Mouse (Mus musculus): ENCODE data around the gene Ubr1. TPM values are rescaled to one million over a fixed set of nuclear protein-coding genes. Genes with fewer than 3 reads are reported as not detected.

Ubr1 gene
- polyA plus RNA-seq, 1 experiment from 2014 or later, result 23.4 TPM

DNA sequence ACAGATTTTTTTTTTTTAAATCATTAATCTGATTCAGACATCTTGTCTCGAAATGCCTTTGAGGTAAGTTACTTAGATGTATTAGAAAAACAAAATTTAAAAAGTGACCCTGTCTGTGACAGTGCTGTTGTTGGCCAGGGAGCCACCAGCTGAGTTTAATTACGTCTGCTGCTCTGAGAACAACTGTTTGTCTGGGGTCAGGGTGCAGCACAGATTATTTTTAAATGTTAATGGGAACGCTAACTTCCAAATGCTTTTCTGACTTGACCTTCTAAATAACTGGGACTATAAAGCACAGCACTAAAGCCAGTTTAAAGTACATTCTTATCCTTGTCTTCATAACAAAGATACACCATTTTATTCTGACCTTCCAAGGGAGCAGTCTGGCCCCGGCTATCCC is 61.0 kb downstream of the Ubr1 start:
- Histone ChIP-seq H3K4me1 (replicated peaks; ENCODE audit: control insufficient read depth, insufficient read depth, low read length) (no peaks in the 10 kb centered on the region), H3K9me3 (ENCODE audit: control insufficient read depth, low read length) (no peaks in the 10 kb centered on the region), H3K4me3 (ENCODE audit: low read depth, low read length) (no peak overlapping the region), H3K9ac (ENCODE audit: low read depth, low read length) (no peak overlapping the region), H3K4me2 (no peak overlapping the region), H3K27me3 (replicated peaks; ENCODE audit: control insufficient read depth, insufficient read depth, low read length) (no peaks in the 10 kb centered on the region), H3K36me3 (ENCODE audit: control insufficient read depth, insufficient read depth, low read length) (peaks cover 13% of the 10 kb centered on the region), H3K27ac (ENCODE audit: low read depth, low read length) (no peak overlapping the region)
- no peak for DNase-seq (ENCODE audit: low spot score)
- whole genome bisulfite sequencing, result 85% methylated on average over 4 of the region's 4 CpGs
- no peak for ATAC-seq (replicated peaks; ENCODE audit: low FRiP score)

GRCm38 (mm10) chr2:120896361-120896760 is 74.2 kb downstream of the Ubr1 start:
- Histone ChIP-seq H3K36me3 (ENCODE audit: control insufficient read depth, insufficient read depth, low read length) (peaks cover 24% of the 10 kb centered on the region), H3K9me3 (ENCODE audit: control insufficient read depth, low read length) (no peaks in the 10 kb centered on the region), H3K27me3 (replicated peaks; ENCODE audit: control insufficient read depth, insufficient read depth, low read length) (no peaks in the 10 kb centered on the region), H3K27ac (ENCODE audit: low read depth, low read length) (no peak overlapping the region), H3K9ac (ENCODE audit: low read depth, low read length) (no peak overlapping the region), H3K4me3 (ENCODE audit: low read depth, low read length) (no peak overlapping the region), H3K4me1 (replicated peaks; ENCODE audit: control insufficient read depth, insufficient read depth, low read length) (no peaks in the 10 kb centered on the region), H3K4me2 (no peak overlapping the region)
- WGBS, result 97% methylated on average over 3 of the region's 3 CpGs
- DNase-seq (ENCODE audit: low spot score) (no peak), ATAC-seq (replicated peaks; ENCODE audit: low FRiP score) (no peak)

GRCm38 (mm10) chr2:120887601-120888000 is 82.9 kb downstream of the Ubr1 start:
- DNase-seq (ENCODE audit: low spot score) (no peak), ATAC-seq (replicated peaks; ENCODE audit: low FRiP score) (no peak)
- Histone ChIP-seq H3K27me3 (replicated peaks; ENCODE audit: control insufficient read depth, insufficient read depth, low read length) (no peaks in the 10 kb centered on the region), H3K4me3 (ENCODE audit: low read depth, low read length) (no peak overlapping the region), H3K9me3 (ENCODE audit: control insufficient read depth, low read length) (no peaks in the 10 kb centered on the region), H3K36me3 (ENCODE audit: control insufficient read depth, insufficient read depth, low read length) (peaks cover 21% of the 10 kb centered on the region), H3K27ac (ENCODE audit: low read depth, low read length) (no peak overlapping the region), H3K4me2 (no peak overlapping the region), H3K4me1 (replicated peaks; ENCODE audit: control insufficient read depth, insufficient read depth, low read length) (no peaks in the 10 kb centered on the region), H3K9ac (ENCODE audit: low read depth, low read length) (no peak overlapping the region)
- 85% methylated on average over 5 of the region's 5 CpGs for WGBS

- Histone ChIP-seq H3K4me1 (replicated peaks; ENCODE audit: control insufficient read depth, insufficient read depth, low read length) (no peaks in the 10 kb centered on the region), H3K4me3 (ENCODE audit: low read depth, low read length) (no peak overlapping the region), H3K27me3 (replicated peaks; ENCODE audit: control insufficient read depth, insufficient read depth, low read length) (no peaks in the 10 kb centered on the region), H3K36me3 (ENCODE audit: control insufficient read depth, insufficient read depth, low read length) (peaks cover 19% of the 10 kb centered on the region; the same call in 1 of the 2 replicates), H3K27ac (ENCODE audit: low read depth, low read length) (no peak overlapping the region), H3K9ac (ENCODE audit: low read depth, low read length) (no peak overlapping the region), H3K4me2 (no peak overlapping the region), H3K9me3 (ENCODE audit: control insufficient read depth, low read length) (no peaks in the 10 kb centered on the region)
- WGBS, result 88% methylated on average over 2 of the region's 2 CpGs
- no peak for DNase-seq (ENCODE audit: low spot score)
- no peak for ATAC-seq (replicated peaks; ENCODE audit: low FRiP score)
These were observed 97.3 kb downstream of the Ubr1 start for GRCm38 (mm10) chr2:120873192-120873591.

GRCm38 (mm10) chr2:120871447-120872336 is 98.8 kb downstream of the Ubr1 start:
- Histone ChIP-seq H3K36me3 (ENCODE audit: control insufficient read depth, insufficient read depth, low read length) (peaks cover 19% of the 10 kb centered on the region; the same call in 1 of the 2 replicates), H3K9ac (ENCODE audit: low read depth, low read length) (no peak overlapping the region), H3K4me1 (replicated peaks; ENCODE audit: control insufficient read depth, insufficient read depth, low read length) (no peaks in the 10 kb centered on the region), H3K27me3 (replicated peaks; ENCODE audit: control insufficient read depth, insufficient read depth, low read length) (no peaks in the 10 kb centered on the region), H3K27ac (ENCODE audit: low read depth, low read length) (no peak overlapping the region), H3K4me2 (no peak overlapping the region), H3K4me3 (ENCODE audit: low read depth, low read length) (no peak overlapping the region), H3K9me3 (ENCODE audit: control insufficient read depth, low read length) (no peaks in the 10 kb centered on the region)
- ATAC-seq (replicated peaks; ENCODE audit: low FRiP score) (no peak), DNase-seq (ENCODE audit: low spot score) (no peak)
- WGBS, result 85% methylated on average over 9 of the region's 9 CpGs

GRCm38 (mm10) chr2:120867336-120867735 is 103.2 kb downstream of the Ubr1 start:
- Histone ChIP-seq H3K4me2 (no peak overlapping the region), H3K4me1 (replicated peaks; ENCODE audit: control insufficient read depth, insufficient read depth, low read length) (no peaks in the 10 kb centered on the region), H3K9me3 (ENCODE audit: control insufficient read depth, low read length) (no peaks in the 10 kb centered on the region), H3K36me3 (ENCODE audit: control insufficient read depth, insufficient read depth, low read length) (peaks cover 13% of the 10 kb centered on the region; the same call in 1 of the 2 replicates), H3K27me3 (replicated peaks; ENCODE audit: control insufficient read depth, insufficient read depth, low read length) (no peaks in the 10 kb centered on the region), H3K4me3 (ENCODE audit: low read depth, low read length) (no peak overlapping the region), H3K27ac (ENCODE audit: low read depth, low read length) (no peak overlapping the region), H3K9ac (ENCODE audit: low read depth, low read length) (no peak overlapping the region)
- WGBS, result 93% methylated on average over 5 of the region's 5 CpGs
- DNase-seq (ENCODE audit: low spot score) (no peak), ATAC-seq (replicated peaks; ENCODE audit: low FRiP score) (no peak)

DNA sequence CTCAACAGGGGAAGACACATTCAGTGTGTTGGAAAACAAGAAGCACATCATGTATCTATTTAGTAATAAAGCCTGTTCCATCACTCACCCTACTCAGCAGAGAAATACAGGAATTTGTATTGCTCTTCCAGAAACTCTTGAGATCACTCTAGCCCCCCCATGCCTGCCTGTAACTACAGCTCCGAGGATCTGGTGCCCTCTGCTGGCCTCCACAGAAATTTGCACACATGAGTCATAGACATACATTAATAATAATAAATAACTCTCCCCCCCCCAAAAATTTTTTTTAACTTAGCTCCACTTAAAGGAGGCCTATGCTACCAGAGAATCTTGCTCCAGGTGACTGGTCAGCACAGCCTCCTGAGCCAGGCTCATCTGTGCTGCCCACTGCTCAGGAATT is 104.0 kb downstream of the Ubr1 start:
- no peaks in the 10 kb centered on the region for H3K4me1 ChIP-seq (replicated peaks; ENCODE audit: control insufficient read depth, insufficient read depth, low read length)
- H3K36me3 ChIP-seq (ENCODE audit: control insufficient read depth, insufficient read depth, low read length), result peaks cover 19% of the 10 kb centered on the region; the same call in 1 of the 2 replicates
- H3K9me3 ChIP-seq (ENCODE audit: control insufficient read depth, low read length), result no peaks in the 10 kb centered on the region
- no peaks in the 10 kb centered on the region for H3K27me3 ChIP-seq (replicated peaks; ENCODE audit: control insufficient read depth, insufficient read depth, low read length)
- H3K27ac ChIP-seq (ENCODE audit: low read depth, low read length), result no peak overlapping the region
- no peak overlapping the region for H3K9ac ChIP-seq (ENCODE audit: low read depth, low read length)
- 5% methylated on average over 1 of the region's 1 CpGs for WGBS
- ATAC-seq (replicated peaks; ENCODE audit: low FRiP score) (no peak), DNase-seq (ENCODE audit: low spot score) (no peak)
- H3K4me2 ChIP-seq, result no peak overlapping the region
- no peak overlapping the region for H3K4me3 ChIP-seq (ENCODE audit: low read depth, low read length)

- Histone ChIP-seq H3K4me1 (replicated peaks; ENCODE audit: control insufficient read depth, insufficient read depth, low read length) (no peaks in the 10 kb centered on the region), H3K27me3 (replicated peaks; ENCODE audit: control insufficient read depth, insufficient read depth, low read length) (no peaks in the 10 kb centered on the region), H3K4me2 (no peak overlapping the region), H3K9me3 (ENCODE audit: control insufficient read depth, low read length) (no peaks in the 10 kb centered on the region), H3K4me3 (ENCODE audit: low read depth, low read length) (no peak overlapping the region), H3K27ac (ENCODE audit: low read depth, low read length) (no peak overlapping the region), H3K36me3 (ENCODE audit: control insufficient read depth, insufficient read depth, low read length) (peaks cover 13% of the 10 kb centered on the region; the same call in 1 of the 2 replicates), H3K9ac (ENCODE audit: low read depth, low read length) (no peak overlapping the region)
- ATAC-seq (replicated peaks; ENCODE audit: low FRiP score), result no peak
- 92% methylated on average over 1 of the region's 1 CpGs for WGBS
- no peak for DNase-seq (ENCODE audit: low spot score)
These were observed 107.1 kb downstream of the Ubr1 start for GRCm38 (mm10) chr2:120863389-120863788.

DNA sequence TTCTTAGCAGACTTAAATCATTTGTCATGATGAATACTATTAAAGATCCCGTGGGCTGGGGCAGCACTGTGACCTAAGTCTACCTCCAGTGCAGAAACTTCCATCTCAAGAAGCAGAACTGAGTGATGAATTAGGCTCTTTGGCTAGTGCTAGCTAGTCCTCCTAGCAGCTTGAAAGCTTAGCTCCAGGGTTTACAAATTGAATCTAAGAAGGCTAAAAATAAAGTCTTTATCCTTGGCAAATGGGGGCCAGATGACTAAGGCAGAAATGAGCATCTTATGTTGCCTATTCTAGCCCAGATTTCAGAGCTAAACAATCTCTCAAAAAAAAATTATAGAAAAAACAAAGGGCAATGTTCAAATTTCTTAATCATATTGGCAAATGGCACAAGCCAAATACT is 109.8 kb downstream of the Ubr1 start:
- H3K4me1 ChIP-seq (replicated peaks; ENCODE audit: control insufficient read depth, insufficient read depth, low read length), result no peaks in the 10 kb centered on the region
- DNase-seq (ENCODE audit: low spot score) (no peak), ATAC-seq (replicated peaks; ENCODE audit: low FRiP score) (no peak)
- no peak overlapping the region for H3K4me3 ChIP-seq (ENCODE audit: low read depth, low read length)
- H3K27ac ChIP-seq (ENCODE audit: low read depth, low read length), result no peak overlapping the region
- no peaks in the 10 kb centered on the region for H3K9me3 ChIP-seq (ENCODE audit: control insufficient read depth, low read length)
- no peaks in the 10 kb centered on the region for H3K27me3 ChIP-seq (replicated peaks; ENCODE audit: control insufficient read depth, insufficient read depth, low read length)
- no peak overlapping the region for H3K4me2 ChIP-seq
- no peak overlapping the region for H3K9ac ChIP-seq (ENCODE audit: low read depth, low read length)
- peaks cover 11% of the 10 kb centered on the region; the same call in 1 of the 2 replicates for H3K36me3 ChIP-seq (ENCODE audit: control insufficient read depth, insufficient read depth, low read length)
- 75% methylated on average over 1 of the region's 1 CpGs for WGBS
